Mouse (Mus musculus): ENCODE results near the gene Kdelr3.

GRCm38 (mm10) chr15:79529935-79530334 lies 13.7 kb downstream of the Kdelr3 start:
- TF ChIP-seq EP300 (IDR thresholded peaks at IDR 0.05; ENCODE audit: low read length) = no peak
- TF ChIP-seq ZNF384 (IDR thresholded peaks at IDR 0.05; ENCODE audit: low read depth, low read length) = no peak
- TF ChIP-seq CTCF (conservative IDR thresholded peaks at IDR 0.05 in 1 of 2, IDR thresholded peaks at IDR 0.05 in 1 of 2; ENCODE audit: low read depth in 2 of 2, low read length in 2 of 2) = no peak
- no peak for TF ChIP-seq POLR2A (IDR thresholded peaks at IDR 0.05; ENCODE audit: low read depth, low read length)
- TF ChIP-seq NRF1 (IDR thresholded peaks at IDR 0.05; ENCODE audit: low read depth, low read length) = no peak
- TF ChIP-seq ZKSCAN1 (IDR thresholded peaks at IDR 0.05; ENCODE audit: borderline replicate concordance, low read depth, low read length) = no peak
- TF ChIP-seq MAFK (IDR thresholded peaks at IDR 0.05; ENCODE audit: insufficient replicate concordance, low read length) = no peak
- no peak for TF ChIP-seq USF1 (IDR thresholded peaks at IDR 0.05; ENCODE audit: low read depth, low read length)
- no peak for TF ChIP-seq HCFC1 (IDR thresholded peaks at IDR 0.05; ENCODE audit: low read depth, low read length)
- no peak for TF ChIP-seq MXI1 (IDR thresholded peaks at IDR 0.05; ENCODE audit: low read depth, low read length)

All from CH12.LX (cell line).